Mouse (Mus musculus): ENCODE measurements around the gene Smtn.

DNA sequence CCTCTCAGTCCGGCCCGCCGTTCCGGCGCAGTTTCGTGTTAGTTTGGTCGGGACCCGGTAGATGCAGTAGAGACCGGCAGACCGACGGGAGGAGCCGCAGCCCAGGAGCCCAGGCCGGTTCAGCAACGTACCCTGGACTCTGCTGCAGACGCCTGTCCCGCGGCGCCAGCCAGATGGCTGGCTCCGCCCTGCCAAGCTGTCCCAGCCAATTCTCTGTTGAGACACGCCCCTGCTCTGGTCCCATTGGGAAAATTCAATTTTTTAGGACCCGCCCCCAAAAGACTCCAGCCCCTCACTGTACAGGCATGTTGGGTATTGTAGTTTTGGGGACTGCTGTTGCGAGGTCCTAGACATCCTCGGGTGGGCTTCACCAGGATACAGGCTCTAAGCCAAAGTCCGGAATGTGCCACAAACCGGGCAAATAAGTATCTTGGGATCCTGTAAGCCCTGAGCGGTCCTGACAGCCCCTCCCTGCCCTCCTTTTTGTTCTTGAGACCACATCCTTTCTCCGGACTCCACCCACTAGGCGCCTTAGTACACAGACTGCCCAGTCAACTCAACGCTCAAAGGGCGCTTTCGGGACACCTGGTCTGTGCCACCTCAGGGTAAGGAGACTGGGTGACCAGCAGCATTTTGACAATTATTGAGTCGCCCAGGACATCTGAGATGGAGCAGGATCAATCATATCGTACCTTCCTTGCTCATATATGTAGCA lies 1.1 kb downstream of the Smtn start:
- no peak for TF ChIP-seq CTCF (IDR thresholded peaks at IDR 0.05; ENCODE audit: control insufficient read depth, insufficient read depth, insufficient replicate concordance, low read depth, low read length)
- TF ChIP-seq POLR2A (IDR thresholded peaks at IDR 0.05; ENCODE audit: control insufficient read depth, low read depth, low read length) = peak; percentile 85
